Mouse (Mus musculus): ENCODE data around the gene Comp. TPM values are rescaled to one million over a fixed set of nuclear protein-coding genes. Genes with fewer than 3 reads are reported as not detected.

Comp gene
- total RNA-seq, 2 experiments from 2014 or later = 4.3 to 5.6 TPM

GRCm38 (mm10) chr8:70352000-70352384 is 21.4 kb upstream of the Comp start:
- no peak for DNase-seq
- intact Hi-C loops (cut with DNase I) = no loop called here

- intact Hi-C loops (cut with DNase I) = no loop called here
- no peak for DNase-seq
Measured at GRCm38 (mm10) chr8:70352657-70353151, 20.7 kb upstream of the Comp start.

- DNase-seq = peak; percentile 100
- intact Hi-C loops (cut with DNase I) = no loop called here
Measured at GRCm38 (mm10) chr8:70353194-70353817, 20.1 kb upstream of the Comp start, which contains the start of gene Upf1. TSS of gene Upf1 (minus strand) at chr8:70353278.

GRCm38 (mm10) chr8:70354004-70354403 is 19.4 kb upstream of the Comp start:
- intact Hi-C loops (cut with DNase I) = no loop called here
- no peak for DNase-seq

GRCm38 (mm10) chr8:70356111-70356510 is 17.2 kb upstream of the Comp start:
- intact Hi-C loops (cut with DNase I) = no loop called here
- no peak for DNase-seq

- DNase-seq = no peak
Measured at GRCm38 (mm10) chr8:70359411-70359810, 13.9 kb upstream of the Comp start.

GRCm38 (mm10) chr8:70360769-70361168 is 12.6 kb upstream of the Comp start:
- intact Hi-C loops (cut with DNase I) = no loop called here
- no peak for DNase-seq

More at GRCm38 (mm10) chr8:70359411-70359810, 13.9 kb upstream of the Comp start:
- intact Hi-C loops (cut with DNase I) = no loop called here

- intact Hi-C loops (cut with DNase I) = no loop called here
- DNase-seq = no peak
Measured at GRCm38 (mm10) chr8:70361484-70362032, 11.8 kb upstream of the Comp start.

GRCm38 (mm10) chr8:70364066-70364465 is 9.3 kb upstream of the Comp start:
- intact Hi-C loops (cut with DNase I) = no loop called here
- peak in 1 of 2 experiments; percentile 59 for DNase-seq

GRCm38 (mm10) chr8:70366588-70366987 is 6.8 kb upstream of the Comp start:
- no peak for DNase-seq
- intact Hi-C loops (cut with DNase I) = no loop called here

- intact Hi-C loops (cut with DNase I) = no loop called here
- no peak for DNase-seq
Measured at GRCm38 (mm10) chr8:70370476-70370875, 2.9 kb upstream of the Comp start.

- no peak for DNase-seq
- intact Hi-C loops (cut with DNase I) = no loop called here
Measured at GRCm38 (mm10) chr8:70371951-70372350, 1.4 kb upstream of the Comp start.

- intact Hi-C loops (cut with DNase I) = no loop called here
- DNase-seq = peak; percentile 67 to 74
Measured at GRCm38 (mm10) chr8:70374318-70374927, 1.1 kb downstream of the Comp start.

- intact Hi-C loops (cut with DNase I) = no loop called here
- DNase-seq = peak in 1 of 2 experiments; percentile 22
Measured at GRCm38 (mm10) chr8:70375212-70375859, 2.0 kb downstream of the Comp start.

GRCm38 (mm10) chr8:70376275-70376741 is 3.0 kb downstream of the Comp start:
- intact Hi-C loops (cut with DNase I) = no loop called here
- no peak for DNase-seq

- intact Hi-C loops (cut with DNase I) = no loop called here
- DNase-seq = no peak
Measured at GRCm38 (mm10) chr8:70377049-70377448, 3.7 kb downstream of the Comp start.

GRCm38 (mm10) chr8:70380069-70380468 is 6.7 kb downstream of the Comp start:
- intact Hi-C loops (cut with DNase I) = loop anchor here (10.0 kb wide), 1 partner anchor 205 kb away; no protein-coding TSS in a partner anchor
- DNase-seq = no peak

- DNase-seq = peak; percentile 74 to 77
- intact Hi-C loops (cut with DNase I) = loop anchor here (1.0 to 10.0 kb wide), 3 partner anchors 56 to 202 kb away; partner anchors contain the start of gene Crtc1
Measured at GRCm38 (mm10) chr8:70383287-70383686, 9.9 kb downstream of the Comp start.

GRCm38 (mm10) chr8:70389678-70390077 is 16.3 kb downstream of the Comp start:
- intact Hi-C loops (cut with DNase I) = loop anchor here (10.0 kb wide), 1 partner anchor 195 kb away; no protein-coding TSS in a partner anchor
- no peak for DNase-seq

- intact Hi-C loops (cut with DNase I) = no loop called here
- no peak for DNase-seq
Measured at GRCm38 (mm10) chr8:70393087-70393486, 19.7 kb downstream of the Comp start.

All from heart, postnatal 36 days (tissue).